Mouse (Mus musculus): ENCODE results near the gene Oprl1. TPM values are rescaled to one million over a fixed set of nuclear protein-coding genes. Genes with fewer than 3 reads are reported as not detected.

The Oprl1 gene
- polyA plus RNA-seq, 1 experiment from 2014 or later = 1.4 TPM

GRCm38 (mm10) chr2:181677096-181677754 lies 37.6 kb upstream of the Oprl1 start:
- WGBS = 62% methylated on average over 5 of the region's 5 CpGs
- peaks cover 16% of the 10 kb centered on the region for H3K4me1 ChIP-seq (ENCODE audit: control insufficient read depth, insufficient read depth, low read length)
- H3K36me3 ChIP-seq (ENCODE audit: control insufficient read depth, insufficient read depth, low read length) = no peaks in the 10 kb centered on the region
- peak overlapping the region; percentile 59 for H3K27ac ChIP-seq (ENCODE audit: low read length)
- H3K9me3 ChIP-seq (replicated peaks; ENCODE audit: control insufficient read depth, low read length) = no peaks in the 10 kb centered on the region
- no peak overlapping the region for H3K4me3 ChIP-seq (replicated peaks; ENCODE audit: low read length)
- no peak for ATAC-seq (ENCODE audit: insufficient read depth, low FRiP score)
- H3K27me3 ChIP-seq (ENCODE audit: control insufficient read depth, insufficient read depth, low read length) = peaks cover 19% of the 10 kb centered on the region
- H3K4me2 ChIP-seq (ENCODE audit: low read depth, low read length) = no peak overlapping the region
- H3K9ac ChIP-seq (ENCODE audit: low read length) = 0 out of 2 replicates have a peak overlapping the region, but pooled peaks have one; percentile 18

DNA sequence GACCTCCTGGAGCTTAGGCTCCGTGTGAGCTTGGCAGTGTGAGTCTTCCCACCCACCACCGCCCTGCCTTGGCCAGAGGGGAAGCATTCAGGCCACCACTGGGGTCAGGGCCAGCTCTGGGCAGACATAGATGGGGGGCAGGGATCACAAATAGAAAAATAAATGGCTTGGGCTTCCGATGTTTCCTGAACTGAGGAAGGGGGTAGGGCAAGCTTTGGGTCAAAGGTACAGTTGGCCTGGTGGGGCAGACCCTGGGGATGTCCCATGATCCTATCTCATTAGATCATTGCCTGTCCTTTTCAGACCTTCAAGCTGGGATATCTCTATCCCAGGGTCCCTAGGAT lies 37.1 kb upstream of the Oprl1 start:
- Histone ChIP-seq H3K4me2 (ENCODE audit: low read depth, low read length) (no peak overlapping the region), H3K9ac (ENCODE audit: low read length) (no peak overlapping the region), H3K4me3 (replicated peaks; ENCODE audit: low read length) (no peak overlapping the region), H3K36me3 (ENCODE audit: control insufficient read depth, insufficient read depth, low read length) (no peaks in the 10 kb centered on the region), H3K4me1 (ENCODE audit: control insufficient read depth, insufficient read depth, low read length) (peaks cover 16% of the 10 kb centered on the region), H3K27ac (ENCODE audit: low read length) (peak overlapping the region; percentile 59), H3K27me3 (ENCODE audit: control insufficient read depth, insufficient read depth, low read length) (peaks cover 14% of the 10 kb centered on the region), H3K9me3 (replicated peaks; ENCODE audit: control insufficient read depth, low read length) (no peaks in the 10 kb centered on the region)
- ATAC-seq (ENCODE audit: insufficient read depth, low FRiP score) = no peak
- WGBS = 41% methylated on average over 3 of the region's 3 CpGs

- no peaks in the 10 kb centered on the region for H3K9me3 ChIP-seq (replicated peaks; ENCODE audit: control insufficient read depth, low read length)
- H3K4me3 ChIP-seq (replicated peaks; ENCODE audit: low read length) = no peak overlapping the region
- WGBS = 52% methylated on average over 1 of the region's 1 CpGs
- H3K4me1 ChIP-seq (ENCODE audit: control insufficient read depth, insufficient read depth, low read length) = peaks cover 16% of the 10 kb centered on the region
- peak; percentile 76 for ATAC-seq (ENCODE audit: insufficient read depth, low FRiP score)
- H3K9ac ChIP-seq (ENCODE audit: low read length) = no peak overlapping the region
- H3K27ac ChIP-seq (ENCODE audit: low read length) = no peak overlapping the region
- no peaks in the 10 kb centered on the region for H3K36me3 ChIP-seq (ENCODE audit: control insufficient read depth, insufficient read depth, low read length)
- H3K4me2 ChIP-seq (ENCODE audit: low read depth, low read length) = no peak overlapping the region
- H3K27me3 ChIP-seq (ENCODE audit: control insufficient read depth, insufficient read depth, low read length) = 0 out of 2 replicates have a peak, but pooled peaks cover 4% of the 10 kb centered on the region
Observed at GRCm38 (mm10) chr2:181678780-181679179, 36.0 kb upstream of the Oprl1 start.

GRCm38 (mm10) chr2:181679951-181680715 lies 34.7 kb upstream of the Oprl1 start, which contains the start of gene Tcea2:
Gene Tcea2, plus strand, starts transcription at chr2:181680310.
- Histone ChIP-seq H3K9me3 (replicated peaks; ENCODE audit: control insufficient read depth, low read length) (no peaks in the 10 kb centered on the region), H3K9ac (ENCODE audit: low read length) (peak within 1 kb of the TSS; percentile 93), H3K27me3 (ENCODE audit: control insufficient read depth, insufficient read depth, low read length) (no peaks in the 10 kb centered on the region), H3K27ac (ENCODE audit: low read length) (peak within 1 kb of the TSS; percentile 36), H3K4me1 (ENCODE audit: control insufficient read depth, insufficient read depth, low read length) (peaks cover 16% of the 10 kb centered on the region), H3K36me3 (ENCODE audit: control insufficient read depth, insufficient read depth, low read length) (no peaks in the 10 kb centered on the region), H3K4me2 (ENCODE audit: low read depth, low read length) (peak within 1 kb of the TSS; percentile 88), H3K4me3 (replicated peaks; ENCODE audit: low read length) (peak within 1 kb of the TSS; percentile 78)
- ATAC-seq (ENCODE audit: insufficient read depth, low FRiP score) = peak; percentile 19
- WGBS = under 1% methylated on average over 68 of the region's 69 CpGs

GRCm38 (mm10) chr2:181680716-181681117 lies 34.1 kb upstream of the Oprl1 start:
- 0 out of 2 replicates have a peak overlapping the region, but pooled peaks have one; percentile 23 for H3K27ac ChIP-seq (ENCODE audit: low read length)
- no peak for ATAC-seq (ENCODE audit: insufficient read depth, low FRiP score)
- peak overlapping the region; percentile 78 for H3K4me3 ChIP-seq (replicated peaks; ENCODE audit: low read length)
- peak overlapping the region; percentile 93 for H3K9ac ChIP-seq (ENCODE audit: low read length)
- H3K9me3 ChIP-seq (replicated peaks; ENCODE audit: control insufficient read depth, low read length) = no peaks in the 10 kb centered on the region
- H3K27me3 ChIP-seq (ENCODE audit: control insufficient read depth, insufficient read depth, low read length) = no peaks in the 10 kb centered on the region
- WGBS = 14% methylated on average over 7 of the region's 7 CpGs
- H3K36me3 ChIP-seq (ENCODE audit: control insufficient read depth, insufficient read depth, low read length) = peaks cover under 1% of the 10 kb centered on the region; the same call in 1 of the 2 replicates
- H3K4me2 ChIP-seq (ENCODE audit: low read depth, low read length) = peak overlapping the region; percentile 88
- H3K4me1 ChIP-seq (ENCODE audit: control insufficient read depth, insufficient read depth, low read length) = peaks cover 16% of the 10 kb centered on the region

- Histone ChIP-seq H3K9me3 (replicated peaks; ENCODE audit: control insufficient read depth, low read length) (no peaks in the 10 kb centered on the region), H3K4me3 (replicated peaks; ENCODE audit: low read length) (no peak overlapping the region), H3K4me1 (ENCODE audit: control insufficient read depth, insufficient read depth, low read length) (peaks cover 16% of the 10 kb centered on the region), H3K27me3 (ENCODE audit: control insufficient read depth, insufficient read depth, low read length) (no peaks in the 10 kb centered on the region), H3K27ac (ENCODE audit: low read length) (no peak overlapping the region), H3K9ac (ENCODE audit: low read length) (no peak overlapping the region), H3K36me3 (ENCODE audit: control insufficient read depth, insufficient read depth, low read length) (peaks cover 11% of the 10 kb centered on the region; the same call in 1 of the 2 replicates), H3K4me2 (ENCODE audit: low read depth, low read length) (no peak overlapping the region)
- 0 out of 2 replicates have a peak, but pooled peaks have one; percentile 12 for ATAC-seq (ENCODE audit: insufficient read depth, low FRiP score)
- 47% methylated on average over 1 of the region's 1 CpGs for WGBS
Observed at GRCm38 (mm10) chr2:181681978-181682377, 32.8 kb upstream of the Oprl1 start.

DNA sequence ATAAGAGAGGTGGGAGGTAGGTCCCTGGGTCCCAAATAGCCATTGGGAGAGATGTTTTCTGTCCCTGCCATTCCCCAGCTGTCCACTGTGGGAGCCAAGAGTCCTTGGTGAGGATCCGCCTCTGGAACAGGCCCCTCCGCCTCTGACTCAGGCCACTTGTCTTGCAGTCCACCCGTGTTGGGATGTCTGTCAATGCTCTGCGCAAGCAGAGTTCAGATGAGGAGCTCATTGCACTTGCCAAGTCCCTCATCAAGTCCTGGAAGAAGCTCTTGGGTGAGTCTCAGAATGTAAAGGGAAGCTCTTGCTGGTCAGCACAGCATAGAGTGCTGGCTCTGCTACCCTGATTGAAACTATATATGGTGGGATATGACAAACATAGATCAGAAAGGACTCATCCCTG lies 31.4 kb upstream of the Oprl1 start:
- Histone ChIP-seq H3K36me3 (ENCODE audit: control insufficient read depth, insufficient read depth, low read length) (peaks cover 11% of the 10 kb centered on the region; the same call in 1 of the 2 replicates), H3K4me1 (ENCODE audit: control insufficient read depth, insufficient read depth, low read length) (peaks cover 16% of the 10 kb centered on the region), H3K27me3 (ENCODE audit: control insufficient read depth, insufficient read depth, low read length) (no peaks in the 10 kb centered on the region), H3K9ac (ENCODE audit: low read length) (no peak overlapping the region), H3K9me3 (replicated peaks; ENCODE audit: control insufficient read depth, low read length) (no peaks in the 10 kb centered on the region), H3K4me3 (replicated peaks; ENCODE audit: low read length) (no peak overlapping the region), H3K27ac (ENCODE audit: low read length) (no peak overlapping the region), H3K4me2 (ENCODE audit: low read depth, low read length) (no peak overlapping the region)
- no peak for ATAC-seq (ENCODE audit: insufficient read depth, low FRiP score)
- 62% methylated on average over 4 of the region's 4 CpGs for WGBS

- ATAC-seq (ENCODE audit: insufficient read depth, low FRiP score) = no peak
- Histone ChIP-seq H3K9ac (ENCODE audit: low read length) (no peak overlapping the region), H3K4me1 (ENCODE audit: control insufficient read depth, insufficient read depth, low read length) (peaks cover 12% of the 10 kb centered on the region), H3K27me3 (ENCODE audit: control insufficient read depth, insufficient read depth, low read length) (no peaks in the 10 kb centered on the region), H3K4me3 (replicated peaks; ENCODE audit: low read length) (no peak overlapping the region), H3K36me3 (ENCODE audit: control insufficient read depth, insufficient read depth, low read length) (peaks cover 11% of the 10 kb centered on the region; the same call in 1 of the 2 replicates), H3K4me2 (ENCODE audit: low read depth, low read length) (no peak overlapping the region), H3K27ac (ENCODE audit: low read length) (no peak overlapping the region), H3K9me3 (replicated peaks; ENCODE audit: control insufficient read depth, low read length) (no peaks in the 10 kb centered on the region)
- WGBS = 59% methylated on average over 1 of the region's 1 CpGs
Observed at GRCm38 (mm10) chr2:181684713-181685112, 30.1 kb upstream of the Oprl1 start.

- H3K4me1 ChIP-seq (ENCODE audit: control insufficient read depth, insufficient read depth, low read length) = peaks cover 10% of the 10 kb centered on the region
- no peak for ATAC-seq (ENCODE audit: insufficient read depth, low FRiP score)
Observed at GRCm38 (mm10) chr2:181685686-181686085, 29.1 kb upstream of the Oprl1 start.

More at GRCm38 (mm10) chr2:181685686-181686085, 29.1 kb upstream of the Oprl1 start:
- Histone ChIP-seq H3K9ac (ENCODE audit: low read length) (no peak overlapping the region), H3K4me2 (ENCODE audit: low read depth, low read length) (no peak overlapping the region), H3K4me3 (replicated peaks; ENCODE audit: low read length) (no peak overlapping the region), H3K9me3 (replicated peaks; ENCODE audit: control insufficient read depth, low read length) (no peaks in the 10 kb centered on the region), H3K27me3 (ENCODE audit: control insufficient read depth, insufficient read depth, low read length) (no peaks in the 10 kb centered on the region), H3K36me3 (ENCODE audit: control insufficient read depth, insufficient read depth, low read length) (peaks cover 11% of the 10 kb centered on the region; the same call in 1 of the 2 replicates), H3K27ac (ENCODE audit: low read length) (no peak overlapping the region)
- WGBS = 93% methylated on average over 4 of the region's 4 CpGs

All from stomach, embryonic 16.5 days (tissue).